Mouse (Mus musculus): ENCODE data around the gene Mgat5. TPM values are rescaled to one million over a fixed set of nuclear protein-coding genes. Genes with fewer than 3 reads are reported as not detected.

Gene Mgat5
- polyA plus RNA-seq, 1 experiment from 2014 or later: 5.5 TPM

DNA sequence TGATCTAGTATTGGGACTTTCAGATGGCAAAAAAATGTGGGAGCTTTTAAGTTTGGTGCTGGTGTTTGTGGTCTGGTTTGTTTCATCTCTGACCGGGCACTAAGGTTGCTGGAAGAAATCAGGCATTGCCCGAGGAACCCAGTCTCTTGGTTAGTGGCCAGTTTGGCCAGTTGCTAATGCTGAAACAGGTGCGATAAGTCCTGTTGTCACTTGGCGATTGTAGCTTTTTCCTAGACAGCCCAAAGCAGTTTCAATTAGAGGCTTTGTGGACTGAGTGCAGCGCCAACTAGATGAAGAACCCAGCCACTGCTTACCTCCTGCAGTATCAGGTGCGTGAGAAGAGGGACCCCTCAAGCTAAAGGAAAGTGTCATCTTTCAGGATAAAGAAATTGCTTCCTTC, 248.6 kb downstream of the Mgat5 start:
- 92% methylated on average over 6 of the region's 6 CpGs for WGBS
- no peak for DNase-seq (ENCODE audit: extremely low spot score, low spot score)
- H3K4me3 ChIP-seq: no peak overlapping the region
- peaks cover 4% of the 10 kb centered on the region; the same call in 1 of the 2 replicates for H3K9me3 ChIP-seq
- no peaks in the 10 kb centered on the region for H3K27me3 ChIP-seq (ENCODE audit: poor library complexity, severe bottlenecking)
- H3K27ac ChIP-seq: no peak overlapping the region
- peaks cover 28% of the 10 kb centered on the region for H3K36me3 ChIP-seq (replicated peaks)
- H3K4me1 ChIP-seq: peaks cover 3% of the 10 kb centered on the region

DNA sequence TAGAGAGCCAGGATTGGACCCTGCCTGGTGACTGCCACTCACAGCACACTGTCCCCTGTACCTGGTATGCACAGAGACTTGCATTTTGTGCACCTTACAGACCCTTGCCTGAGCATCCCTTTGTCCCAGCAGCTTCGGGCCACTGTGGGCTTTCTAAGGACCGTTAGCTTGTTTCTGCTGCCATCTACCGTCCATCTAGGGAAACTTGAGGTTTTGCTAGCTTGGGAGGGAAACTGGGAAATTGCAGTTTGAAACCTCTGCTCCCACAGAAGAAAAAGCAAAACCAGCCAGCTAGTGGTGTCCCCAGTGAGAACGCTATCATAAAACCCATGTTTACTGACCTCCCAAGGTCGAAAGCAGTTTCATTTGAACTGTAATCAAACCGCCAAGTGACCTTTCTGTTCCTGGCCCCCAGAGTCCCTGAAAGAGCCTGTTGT, 254.2 kb downstream of the Mgat5 start:
- peak; percentile 58 for DNase-seq (ENCODE audit: extremely low spot score, low spot score)
- WGBS: 17% methylated on average over 6 of the region's 6 CpGs
- no peak overlapping the region for H3K4me3 ChIP-seq
- peaks cover 14% of the 10 kb centered on the region for H3K36me3 ChIP-seq (replicated peaks)
- no peaks in the 10 kb centered on the region for H3K9me3 ChIP-seq
- H3K27me3 ChIP-seq (ENCODE audit: poor library complexity, severe bottlenecking): no peaks in the 10 kb centered on the region
- H3K4me1 ChIP-seq: peaks cover 17% of the 10 kb centered on the region
- peak overlapping the region; percentile 77 for H3K27ac ChIP-seq

DNA sequence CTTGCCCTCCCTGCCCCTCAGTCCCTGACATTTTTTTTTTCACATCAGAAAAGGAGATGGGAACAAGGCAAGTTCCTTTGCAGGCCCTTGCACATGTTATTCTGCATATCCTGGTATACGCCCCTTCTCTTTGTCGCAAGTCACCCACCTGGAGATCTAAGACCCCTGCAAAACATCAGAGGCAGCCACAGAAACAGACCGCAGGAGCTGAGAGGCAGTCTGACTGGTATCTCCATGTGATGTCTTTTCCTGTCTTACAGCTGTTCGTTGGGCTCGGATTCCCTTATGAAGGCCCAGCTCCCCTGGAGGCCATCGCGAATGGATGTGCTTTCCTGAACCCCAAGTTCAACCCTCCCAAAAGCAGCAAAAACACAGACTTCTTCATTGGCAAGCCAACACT, 254.8 kb downstream of the Mgat5 start:
- H3K4me3 ChIP-seq: no peak overlapping the region
- no peak overlapping the region for H3K27ac ChIP-seq
- peaks cover 17% of the 10 kb centered on the region for H3K4me1 ChIP-seq
- no peaks in the 10 kb centered on the region for H3K27me3 ChIP-seq (ENCODE audit: poor library complexity, severe bottlenecking)
- WGBS: 76% methylated on average over 7 of the region's 7 CpGs
- H3K36me3 ChIP-seq (replicated peaks): peaks cover 14% of the 10 kb centered on the region
- DNase-seq (ENCODE audit: extremely low spot score, low spot score): no peak
- no peaks in the 10 kb centered on the region for H3K9me3 ChIP-seq

DNA sequence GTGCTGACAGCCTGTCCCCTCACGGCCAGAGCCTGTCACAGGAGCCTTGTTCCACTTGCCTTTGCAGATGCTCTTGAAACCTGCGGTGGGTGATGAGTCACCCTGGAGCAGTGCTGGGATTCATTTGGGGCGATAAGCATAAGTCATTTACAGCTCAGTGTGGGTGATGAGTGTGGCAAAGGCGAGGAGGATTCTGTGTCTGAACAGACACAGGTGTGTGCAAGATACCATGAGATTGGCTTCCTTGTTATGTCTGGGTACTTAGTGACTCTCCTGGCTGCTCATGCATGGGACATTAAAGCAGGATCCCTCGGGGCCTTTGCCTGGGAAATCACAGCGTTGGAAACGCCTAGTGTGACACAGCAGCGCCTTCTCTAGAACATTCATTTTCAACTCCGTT, 256.2 kb downstream of the Mgat5 start:
- Histone ChIP-seq H3K27ac (no peak overlapping the region), H3K4me3 (no peak overlapping the region), H3K4me1 (peaks cover 17% of the 10 kb centered on the region), H3K9me3 (no peaks in the 10 kb centered on the region), H3K36me3 (replicated peaks) (peaks cover 14% of the 10 kb centered on the region), H3K27me3 (ENCODE audit: poor library complexity, severe bottlenecking) (no peaks in the 10 kb centered on the region)
- WGBS: 87% methylated on average over 9 of the region's 9 CpGs
- DNase-seq (ENCODE audit: extremely low spot score, low spot score): no peak

DNA sequence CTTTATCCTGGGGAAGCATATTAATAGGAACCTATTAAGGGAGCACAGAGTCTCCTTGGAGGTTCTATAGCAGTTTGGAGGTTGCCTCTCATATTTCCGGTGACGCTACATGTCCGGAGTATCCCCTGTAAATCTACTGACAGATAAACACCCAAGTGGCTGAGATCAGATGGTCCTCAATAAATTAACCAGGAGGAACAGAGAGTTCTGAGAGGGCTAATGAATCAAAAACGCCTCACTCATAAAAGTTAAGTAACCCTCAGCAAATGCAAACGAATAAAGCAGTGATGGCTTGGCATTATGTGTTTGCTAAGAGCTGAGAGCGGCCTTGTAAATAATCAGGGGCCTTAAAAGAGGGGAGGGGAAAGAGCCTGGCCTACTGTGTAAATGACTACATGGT, 259.2 kb downstream of the Mgat5 start:
- no peak for DNase-seq (ENCODE audit: extremely low spot score, low spot score)
- Histone ChIP-seq H3K36me3 (replicated peaks) (peaks cover 16% of the 10 kb centered on the region), H3K27me3 (ENCODE audit: poor library complexity, severe bottlenecking) (no peaks in the 10 kb centered on the region), H3K4me1 (peaks cover 7% of the 10 kb centered on the region), H3K27ac (no peak overlapping the region), H3K4me3 (no peak overlapping the region), H3K9me3 (no peaks in the 10 kb centered on the region)
- 91% methylated on average over 6 of the region's 6 CpGs for WGBS

DNA sequence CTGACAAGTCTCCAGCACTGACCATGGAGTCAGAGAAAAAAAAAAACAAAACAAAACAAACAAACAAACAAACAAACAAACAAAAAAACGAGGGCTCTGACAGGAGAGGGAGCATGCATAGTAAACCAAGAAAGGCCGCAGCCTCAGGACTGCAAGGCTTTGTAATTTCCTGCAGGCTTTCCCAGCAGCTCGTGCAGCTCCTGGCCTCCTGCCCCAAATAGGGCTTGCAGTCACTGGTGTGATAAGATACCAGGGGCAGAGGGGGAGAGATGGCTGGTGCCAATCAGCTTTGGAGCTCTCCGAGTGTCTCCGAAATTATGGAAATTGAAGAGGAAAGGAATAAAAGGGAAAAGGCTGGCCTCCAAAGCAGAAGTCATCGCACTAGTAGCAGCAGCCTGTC, 260.5 kb downstream of the Mgat5 start:
- Histone ChIP-seq H3K4me1 (no peaks in the 10 kb centered on the region), H3K27me3 (ENCODE audit: poor library complexity, severe bottlenecking) (no peaks in the 10 kb centered on the region), H3K27ac (no peak overlapping the region), H3K4me3 (no peak overlapping the region), H3K9me3 (no peaks in the 10 kb centered on the region), H3K36me3 (replicated peaks) (peaks cover 12% of the 10 kb centered on the region)
- no peak for DNase-seq (ENCODE audit: extremely low spot score, low spot score)
- WGBS: 75% methylated on average over 6 of the region's 6 CpGs

DNA sequence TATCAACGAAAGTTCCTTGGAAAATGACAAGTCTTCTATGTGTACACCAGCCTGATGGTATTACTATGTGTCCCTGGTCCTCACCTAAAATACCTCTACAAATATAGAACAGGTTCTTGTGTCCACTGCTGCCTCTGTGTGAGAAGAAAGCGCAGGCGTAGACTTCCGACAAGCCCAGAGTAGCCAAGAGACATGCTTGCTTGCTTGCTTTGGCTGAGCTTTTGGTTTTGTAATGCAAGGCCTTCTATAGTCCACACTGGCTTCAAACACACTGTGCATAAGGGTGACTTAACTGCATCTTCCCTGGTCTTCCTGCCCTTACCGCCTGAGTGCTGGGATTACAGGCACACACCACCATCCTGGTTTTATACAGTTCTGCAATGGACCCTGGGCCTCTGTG, 262.4 kb downstream of the Mgat5 start:
- WGBS: 96% methylated on average over 5 of the region's 5 CpGs

DNA sequence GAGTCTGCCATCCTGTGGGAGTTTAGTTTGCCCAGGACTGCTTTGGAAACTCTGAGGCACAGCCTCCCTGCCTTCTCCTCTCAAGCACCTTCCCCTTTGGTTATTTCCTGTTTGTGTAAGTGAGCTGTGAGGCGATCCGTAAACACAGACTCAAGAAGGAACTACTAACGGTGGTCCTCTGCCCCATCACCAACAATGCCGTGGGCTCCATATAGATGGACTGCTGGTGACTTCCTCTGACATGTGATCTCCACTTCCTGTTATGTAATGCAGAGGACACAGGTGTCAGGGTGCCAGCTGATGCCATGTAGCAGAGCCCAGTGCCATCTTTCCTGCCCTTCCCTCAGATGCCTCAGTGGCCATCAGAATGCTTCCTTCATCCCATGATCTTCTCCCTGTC, 265.4 kb downstream of the Mgat5 start:
- Histone ChIP-seq H3K9me3 (no peaks in the 10 kb centered on the region), H3K36me3 (replicated peaks) (peaks cover 25% of the 10 kb centered on the region), H3K27me3 (ENCODE audit: poor library complexity, severe bottlenecking) (no peaks in the 10 kb centered on the region), H3K4me3 (no peak overlapping the region), H3K4me1 (no peaks in the 10 kb centered on the region), H3K27ac (no peak overlapping the region)
- WGBS: 85% methylated on average over 4 of the region's 4 CpGs
- DNase-seq (ENCODE audit: extremely low spot score, low spot score): no peak

More for the DNA sequence above, 262.4 kb downstream of the Mgat5 start:
- Histone ChIP-seq H3K27me3 (ENCODE audit: poor library complexity, severe bottlenecking) (no peaks in the 10 kb centered on the region), H3K9me3 (no peaks in the 10 kb centered on the region), H3K4me1 (no peaks in the 10 kb centered on the region), H3K27ac (no peak overlapping the region), H3K36me3 (replicated peaks) (peaks cover 24% of the 10 kb centered on the region), H3K4me3 (no peak overlapping the region)
- DNase-seq (ENCODE audit: extremely low spot score, low spot score): no peak

DNA sequence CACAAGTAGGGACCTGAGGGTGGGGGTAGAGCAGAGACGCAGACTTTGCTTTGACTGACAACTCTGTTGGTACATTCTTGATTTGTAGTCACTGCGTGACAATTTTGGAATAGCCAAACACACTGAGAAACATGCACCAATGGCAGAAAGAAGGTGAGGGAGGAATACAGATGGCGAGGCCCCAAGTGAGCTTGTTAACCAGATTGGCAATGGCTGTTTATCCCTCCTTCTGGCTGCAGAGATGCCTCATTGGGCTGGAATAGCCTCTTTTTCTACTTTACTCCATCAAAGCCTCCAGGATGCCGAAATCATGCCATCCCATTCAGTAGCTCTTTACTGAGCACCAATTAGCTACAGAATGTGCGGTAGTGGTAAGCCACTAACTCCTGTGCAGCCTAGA, 270.9 kb downstream of the Mgat5 start:
- no peak overlapping the region for H3K27ac ChIP-seq
- no peaks in the 10 kb centered on the region for H3K9me3 ChIP-seq
- peaks cover 37% of the 10 kb centered on the region for H3K36me3 ChIP-seq (replicated peaks)
- no peaks in the 10 kb centered on the region for H3K4me1 ChIP-seq
- no peaks in the 10 kb centered on the region for H3K27me3 ChIP-seq (ENCODE audit: poor library complexity, severe bottlenecking)
- WGBS: 92% methylated on average over 5 of the region's 5 CpGs
- H3K4me3 ChIP-seq: no peak overlapping the region
- DNase-seq (ENCODE audit: extremely low spot score, low spot score): no peak

DNA sequence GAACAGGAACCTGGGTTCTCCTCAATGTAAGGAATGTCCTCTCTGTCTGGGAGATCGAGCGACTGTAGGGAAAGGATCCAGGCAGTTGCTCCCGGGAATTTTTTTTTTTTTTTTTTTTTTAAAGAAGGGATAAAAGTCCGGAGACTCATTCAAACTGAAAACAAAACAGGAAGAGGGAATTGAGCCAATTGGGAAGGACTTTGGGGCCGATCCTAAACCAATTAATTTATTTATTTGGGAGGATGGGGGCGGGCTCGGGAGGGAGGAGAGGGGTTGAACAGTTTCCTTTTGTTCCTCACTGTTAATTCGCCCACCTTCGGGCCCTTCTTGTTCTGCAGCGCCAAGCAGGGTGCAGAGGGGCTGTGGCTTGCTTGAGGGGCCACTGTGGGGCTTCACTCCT, 278.1 kb downstream of the Mgat5 start:
- no peaks in the 10 kb centered on the region for H3K9me3 ChIP-seq
- 73% methylated on average over 10 of the region's 10 CpGs for WGBS
- H3K27me3 ChIP-seq (ENCODE audit: poor library complexity, severe bottlenecking): no peaks in the 10 kb centered on the region
- peaks cover 24% of the 10 kb centered on the region for H3K36me3 ChIP-seq (replicated peaks)
- no peak overlapping the region for H3K27ac ChIP-seq
- DNase-seq (ENCODE audit: extremely low spot score, low spot score): no peak
- H3K4me1 ChIP-seq: peaks cover 3% of the 10 kb centered on the region; the same call in 1 of the 2 replicates
- no peak overlapping the region for H3K4me3 ChIP-seq

DNA sequence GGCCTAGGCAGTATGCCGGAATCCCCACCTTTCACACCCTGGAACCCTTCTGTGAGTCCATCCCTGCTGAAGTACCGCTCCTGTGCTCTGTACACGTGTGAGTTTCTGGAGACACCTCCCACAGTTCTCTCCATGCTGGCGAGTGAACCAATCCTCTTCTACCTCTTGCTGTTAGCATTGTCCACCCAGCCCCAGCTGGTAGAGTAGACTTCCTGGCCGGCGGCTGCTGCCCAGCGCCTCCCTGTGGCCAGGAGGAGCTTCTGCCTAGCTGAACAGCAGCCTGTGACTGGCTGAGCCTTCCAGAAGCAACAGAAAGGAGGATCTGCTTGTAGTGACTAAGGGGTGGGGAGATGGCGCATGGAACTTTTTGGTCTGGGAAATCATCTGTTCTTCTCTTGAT, 279.4 kb downstream of the Mgat5 start:
- H3K27me3 ChIP-seq (ENCODE audit: poor library complexity, severe bottlenecking): no peaks in the 10 kb centered on the region
- H3K27ac ChIP-seq: no peak overlapping the region
- no peak overlapping the region for H3K4me3 ChIP-seq
- H3K36me3 ChIP-seq (replicated peaks): peaks cover 22% of the 10 kb centered on the region
- WGBS: 93% methylated on average over 8 of the region's 8 CpGs
- peaks cover 3% of the 10 kb centered on the region; the same call in 1 of the 2 replicates for H3K4me1 ChIP-seq
- H3K9me3 ChIP-seq: no peaks in the 10 kb centered on the region
- DNase-seq (ENCODE audit: extremely low spot score, low spot score): no peak

DNA sequence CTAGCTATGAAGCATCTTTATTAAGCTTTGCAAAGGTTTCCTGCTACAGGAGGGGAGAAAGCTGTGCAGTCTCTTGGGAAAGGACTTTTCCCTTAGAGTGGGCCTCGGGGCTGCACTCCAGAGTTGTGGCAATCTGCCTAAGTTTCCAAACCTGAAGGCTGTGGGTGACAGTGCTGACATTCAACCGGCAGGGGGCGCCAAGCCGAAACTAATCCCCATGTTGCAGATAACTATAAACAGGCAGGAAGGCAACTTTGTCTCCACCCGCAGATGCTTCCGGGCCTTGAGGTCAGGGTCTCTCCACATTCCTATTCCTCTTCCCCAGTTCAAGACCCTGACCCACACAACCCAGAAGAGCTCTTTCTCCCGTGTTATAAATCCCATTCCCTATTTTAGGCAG, 280.0 kb downstream of the Mgat5 start:
- Histone ChIP-seq H3K4me1 (peaks cover 3% of the 10 kb centered on the region; the same call in 1 of the 2 replicates), H3K9me3 (no peaks in the 10 kb centered on the region), H3K27ac (no peak overlapping the region), H3K27me3 (ENCODE audit: poor library complexity, severe bottlenecking) (no peaks in the 10 kb centered on the region), H3K36me3 (replicated peaks) (peaks cover 22% of the 10 kb centered on the region), H3K4me3 (no peak overlapping the region)
- 60% methylated on average over 7 of the region's 7 CpGs for WGBS
- DNase-seq (ENCODE audit: extremely low spot score, low spot score): peak; percentile 54

DNA sequence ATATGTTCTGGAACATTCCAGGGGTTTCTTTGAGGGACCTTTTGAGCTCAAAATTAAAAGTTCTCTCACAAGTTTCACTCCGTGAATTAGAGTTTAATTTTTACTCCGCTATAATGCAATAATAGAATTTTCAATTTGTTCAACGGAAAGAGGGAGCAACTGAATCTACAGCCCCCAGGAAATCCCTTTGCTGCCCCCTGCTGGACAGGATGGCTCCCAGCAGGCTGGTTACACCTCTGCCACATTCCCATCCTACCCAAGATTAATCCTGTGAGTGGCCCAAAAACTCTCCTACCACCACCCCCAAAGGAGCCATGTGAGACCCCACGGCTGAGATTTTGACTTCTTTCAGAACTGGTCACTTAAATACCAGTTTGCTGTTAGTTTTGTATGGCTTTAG, 282.3 kb downstream of the Mgat5 start:
- Histone ChIP-seq H3K36me3 (replicated peaks) (peaks cover 16% of the 10 kb centered on the region), H3K27me3 (ENCODE audit: poor library complexity, severe bottlenecking) (no peaks in the 10 kb centered on the region), H3K4me1 (peaks cover 3% of the 10 kb centered on the region; the same call in 1 of the 2 replicates), H3K4me3 (no peak overlapping the region), H3K27ac (no peak overlapping the region), H3K9me3 (no peaks in the 10 kb centered on the region)
- DNase-seq (ENCODE audit: extremely low spot score, low spot score): no peak
- WGBS: 82% methylated on average over 4 of the region's 4 CpGs
